11 mouse cellular contexts compared by ENCODE assay signal in genomic region chr15:101248029-101248710, GRCm38 (mm10). TPM values are rescaled to one million over a fixed set of nuclear protein-coding genes. Genes with fewer than 3 reads are reported as not detected.
DNase-seq lines count a peak whose midpoint lies in the region; ATAC-seq and TF ChIP-seq lines count a peak whose summit lies in the region.
"Had no signal": no experiment of that assay in that cellular context is flagged by ENCODE, and none has a peak within 500 bp of the region (broad histone marks: within the 10 kb centered on the region; RNA-seq: fewer than 3 reads in every experiment).

No protein-coding gene starts in this region.

- H3K9me3 ChIP-seq in heart, embryonic 12.5 days (replicated peaks), result no peaks in the 10 kb centered on the region
- H3K9me3 ChIP-seq in liver, postnatal 0 days (ENCODE audit: low read length), result no peaks in the 10 kb centered on the region
- H3K9me3 ChIP-seq: hindbrain, embryonic 13.5 days; liver, embryonic 15.5 days had no signal

- 12% methylated on average over 5 of the region's 5 CpGs for WGBS in heart, embryonic 12.5 days
- 36% methylated on average over 5 of the region's 5 CpGs for WGBS in liver, postnatal 0 days (ENCODE audit: insufficient replicate concordance)

- H3K9ac ChIP-seq in heart, embryonic 12.5 days, result peak overlapping the region; percentile 52; the same call in 1 of the 2 replicates
- H3K9ac ChIP-seq in liver, postnatal 0 days (replicated peaks), result no peak overlapping the region
- H3K9ac ChIP-seq: hindbrain, embryonic 13.5 days; liver, embryonic 15.5 days had no signal

- DNase-seq in left cerebral cortex, adult 2 months (ENCODE audit: extremely low spot score in 1 of 2, low spot score in 2 of 2), result no peak
- no peak for DNase-seq in left cerebral cortex, postnatal 10 days (ENCODE audit: extremely low spot score in 1 of 2, low spot score in 2 of 2)
- DNase-seq in liver, postnatal 0 days, result no peak
- DNase-seq in MN1 (ENCODE audit: low spot score), result no peak
- no peak for DNase-seq in spleen, adult 18-20 months
- DNase-seq in layer of hippocampus, adult 9-10 months (ENCODE audit: low spot score), result no peak
- DNase-seq: adrenal gland, postnatal 25 days had no signal

- TF ChIP-seq EP300 in liver, postnatal 0 days (IDR thresholded peaks at IDR 0.05; ENCODE audit: low read depth), result no peak

- H3K36me3 ChIP-seq in heart, embryonic 12.5 days, result no peaks in the 10 kb centered on the region
- H3K36me3 ChIP-seq in liver, postnatal 0 days (replicated peaks; ENCODE audit: insufficient read depth, low read length), result no peaks in the 10 kb centered on the region
- H3K36me3 ChIP-seq: hindbrain, embryonic 13.5 days; liver, embryonic 15.5 days had no signal

- H3K4me3 ChIP-seq in left cerebral cortex, adult 2 months, result no peak overlapping the region
- no peak overlapping the region for H3K4me3 ChIP-seq in heart, embryonic 12.5 days
- H3K4me3 ChIP-seq in liver, postnatal 0 days (ENCODE audit: low read depth, low read length), result no peak overlapping the region
- H3K4me3 ChIP-seq: hindbrain, embryonic 13.5 days; liver, embryonic 15.5 days had no signal

- peaks cover 27% of the 10 kb centered on the region for H3K4me1 ChIP-seq in heart, embryonic 12.5 days (replicated peaks)
- H3K4me1 ChIP-seq in liver, postnatal 0 days (ENCODE audit: insufficient read depth), result peaks cover 13% of the 10 kb centered on the region

- TF ChIP-seq CTCF in left cerebral cortex, adult 2 months (IDR thresholded peaks at IDR 0.05), result no peak
- no peak for TF ChIP-seq CTCF in liver, postnatal 0 days (IDR thresholded peaks at IDR 0.05; ENCODE audit: low read depth)

- ATAC-seq in common myeloid progenitor, adult 5-6 weeks (replicated peaks; ENCODE audit: low read depth, poor library complexity, severe bottlenecking), result peak; percentile 43
- ATAC-seq in heart, embryonic 12.5 days (ENCODE audit: insufficient number of reproducible peaks, low FRiP score), result no peak
- no peak for ATAC-seq in liver, postnatal 0 days

- no peaks in the 10 kb centered on the region for H3K27me3 ChIP-seq in heart, embryonic 12.5 days (replicated peaks)
- H3K27me3 ChIP-seq in liver, postnatal 0 days (ENCODE audit: insufficient read depth, low read length), result no peaks in the 10 kb centered on the region

- H3K4me2 ChIP-seq in heart, embryonic 12.5 days, result peak overlapping the region; percentile 34
- H3K4me2 ChIP-seq in liver, postnatal 0 days (ENCODE audit: low read depth, low read length), result no peak overlapping the region
- H3K4me2 ChIP-seq: hindbrain, embryonic 13.5 days; liver, embryonic 15.5 days had no signal

- intact Hi-C loops in left cerebral cortex, adult 2 months (cut with DNase I), result no loop called here
- intact Hi-C loops in left cerebral cortex, postnatal 10 days (cut with DNase I), result no loop called here

- peak overlapping the region; percentile 78 for H3K27ac ChIP-seq in left cerebral cortex, adult 2 months
- H3K27ac ChIP-seq in heart, embryonic 12.5 days (ENCODE audit: poor library complexity, severe bottlenecking), result peak overlapping the region; percentile 92
- peak overlapping the region; percentile 97 for H3K27ac ChIP-seq in liver, postnatal 0 days (ENCODE audit: low read depth)
- H3K27ac ChIP-seq: hindbrain, embryonic 13.5 days; liver, embryonic 15.5 days had no signal

RNA-seq across cellular contexts. Expression of gene Nr4a1, which starts 5.9 kb away (rescaled TPM):
- 100 to 1,000 TPM; 155 to 210 TPM for total RNA-seq in left cerebral cortex, adult 2 months (2021)
- 10 to 100 TPM; 36.8 to 40.3 TPM for total RNA-seq in left cerebral cortex, postnatal 10 days (2021)
- total RNA-seq in common myeloid progenitor, adult 5-6 weeks (2017), result 24.2 and 32.7 TPM in 2 replicates
- 14.4 and 17.4 TPM in 2 replicates for polyA plus RNA-seq in heart, embryonic 12.5 days (2016; fragmentation: Nextera tagmentation; extraction: Ambion mirVana)
- 0.96 and 1.1 TPM in 2 replicates for polyA plus RNA-seq in liver, postnatal 0 days (2015; fragmentation: Nextera tagmentation; extraction: Ambion mirVana)

RNA-seq across cellular contexts. Expression of gene Grasp, which starts 24.2 kb away (rescaled TPM):
- 100 to 1,000 TPM in 1 of 2 experiments, 10 to 100 TPM in 1; 89.7 to 107 TPM for total RNA-seq in left cerebral cortex, adult 2 months (2021)
- 10 to 100 TPM; 30.9 to 34.2 TPM for total RNA-seq in left cerebral cortex, postnatal 10 days (2021)
- 2.1 and 4.7 TPM in 2 replicates for total RNA-seq in common myeloid progenitor, adult 5-6 weeks (2017)
- 6.6 and 7.3 TPM in 2 replicates for polyA plus RNA-seq in heart, embryonic 12.5 days (2016; fragmentation: Nextera tagmentation; extraction: Ambion mirVana)
- polyA plus RNA-seq in liver, postnatal 0 days (2015; fragmentation: Nextera tagmentation; extraction: Ambion mirVana), result 0.35 and 0.54 TPM in 2 replicates

RNA-seq across cellular contexts. Expression of gene Atg101, which starts 35.9 kb away (rescaled TPM):
- total RNA-seq in left cerebral cortex, adult 2 months (2021), result 10 to 100 TPM; 41.9 to 44.5 TPM
- 10 to 100 TPM; 38.8 to 41.9 TPM for total RNA-seq in left cerebral cortex, postnatal 10 days (2021)
- 30.7 and 34.8 TPM in 2 replicates for total RNA-seq in common myeloid progenitor, adult 5-6 weeks (2017)
- polyA plus RNA-seq in heart, embryonic 12.5 days (2016; fragmentation: Nextera tagmentation; extraction: Ambion mirVana), result 46.6 and 49.7 TPM in 2 replicates
- polyA plus RNA-seq in liver, postnatal 0 days (2015; fragmentation: Nextera tagmentation; extraction: Ambion mirVana), result 33.8 and 34.4 TPM in 2 replicates

RNA-seq across cellular contexts. Expression of gene 6030408B16Rik, which starts 44.8 kb away (rescaled TPM):
- total RNA-seq in left cerebral cortex, adult 2 months (2021), result under 1 TPM; 0.30 to 0.41 TPM
- total RNA-seq in left cerebral cortex, postnatal 10 days (2021), result under 1 TPM in 1 of 2 experiments, not detected in 1; 0.30 TPM
- total RNA-seq in common myeloid progenitor, adult 5-6 weeks (2017), result 0.78 TPM in 1 of 2 replicates, not detected in the other
- 0.73 and 0.83 TPM in 2 replicates for polyA plus RNA-seq in heart, embryonic 12.5 days (2016; fragmentation: Nextera tagmentation; extraction: Ambion mirVana)
- polyA plus RNA-seq in liver, postnatal 0 days (2015; fragmentation: Nextera tagmentation; extraction: Ambion mirVana), result 0.36 and 0.45 TPM in 2 replicates
